In genomic region chr17:9032362-9033044, GRCm38 (mm10) we compare ENCODE assay signal across 10 mouse cellular contexts. TPM values are rescaled to one million over a fixed set of nuclear protein-coding genes. Genes with fewer than 3 reads are reported as not detected.
DNase-seq lines count a peak whose midpoint lies in the region; ATAC-seq and TF ChIP-seq lines count a peak whose summit lies in the region.
"Had no signal": no experiment of that assay in that cellular context is flagged by ENCODE, and none has a peak within 500 bp of the region (broad histone marks: within the 10 kb centered on the region; RNA-seq: fewer than 3 reads in every experiment).

No protein-coding gene starts in this region.

- H3K27me3 ChIP-seq in hindbrain, embryonic 13.5 days: no peaks in the 10 kb centered on the region
- no peaks in the 10 kb centered on the region for H3K27me3 ChIP-seq in hindbrain, embryonic 11.5 days (ENCODE audit: control insufficient read depth, insufficient read depth, low read length)
- H3K27me3 ChIP-seq in cerebellum, adult 2 months (ENCODE audit: control insufficient read depth, insufficient read depth, low read length): no peaks in the 10 kb centered on the region
- peaks cover 10% of the 10 kb centered on the region; the same call in 1 of the 2 replicates for H3K27me3 ChIP-seq in heart, postnatal 0 days (ENCODE audit: control insufficient read depth, insufficient read depth, low read length)
- H3K27me3 ChIP-seq in midbrain, embryonic 15.5 days (replicated peaks): 0 out of 2 replicates have a peak, but pooled peaks cover 3% of the 10 kb centered on the region
- H3K27me3 ChIP-seq in intestine, embryonic 15.5 days (replicated peaks): no peaks in the 10 kb centered on the region
- H3K27me3 ChIP-seq: liver, embryonic 15.5 days had no signal

- no peak overlapping the region for H3K4me2 ChIP-seq in hindbrain, embryonic 13.5 days
- H3K4me2 ChIP-seq in hindbrain, embryonic 11.5 days (replicated peaks; ENCODE audit: low read depth, low read length): no peak overlapping the region
- peak overlapping the region; percentile 48 for H3K4me2 ChIP-seq in heart, postnatal 0 days (ENCODE audit: low read depth, low read length)
- H3K4me2 ChIP-seq in midbrain, embryonic 15.5 days: peak overlapping the region; percentile 35; the same call in 1 of the 2 replicates
- H3K4me2 ChIP-seq in intestine, embryonic 15.5 days (replicated peaks): no peak overlapping the region

- TF ChIP-seq CTCF in cerebellum, adult 2 months (IDR thresholded peaks at IDR 0.05; ENCODE audit: borderline replicate concordance, insufficient read depth, low read depth, low read length): no peak
- no peak for TF ChIP-seq CTCF in heart, postnatal 0 days (IDR thresholded peaks at IDR 0.05; ENCODE audit: low read depth)

- H3K9me3 ChIP-seq in hindbrain, embryonic 13.5 days: no peaks in the 10 kb centered on the region
- H3K9me3 ChIP-seq in hindbrain, embryonic 11.5 days (ENCODE audit: control insufficient read depth, low read length): no peaks in the 10 kb centered on the region
- H3K9me3 ChIP-seq in heart, postnatal 0 days (replicated peaks; ENCODE audit: control insufficient read depth, low read length): no peaks in the 10 kb centered on the region
- no peaks in the 10 kb centered on the region for H3K9me3 ChIP-seq in midbrain, embryonic 15.5 days
- no peaks in the 10 kb centered on the region for H3K9me3 ChIP-seq in intestine, embryonic 15.5 days
- H3K9me3 ChIP-seq: liver, embryonic 15.5 days had no signal

- H3K4me1 ChIP-seq in hindbrain, embryonic 13.5 days (replicated peaks): peaks cover 22% of the 10 kb centered on the region
- H3K4me1 ChIP-seq in hindbrain, embryonic 11.5 days (replicated peaks; ENCODE audit: control insufficient read depth, insufficient read depth, low read length): no peaks in the 10 kb centered on the region; the same call in 1 of the 2 replicates
- H3K4me1 ChIP-seq in cerebellum, adult 2 months (ENCODE audit: control insufficient read depth, insufficient read depth, low read length): peaks cover 10% of the 10 kb centered on the region; the same call in 1 of the 2 replicates
- H3K4me1 ChIP-seq in heart, postnatal 0 days (ENCODE audit: control insufficient read depth, insufficient read depth): 0 out of 2 replicates have a peak, but pooled peaks cover 4% of the 10 kb centered on the region
- H3K4me1 ChIP-seq in midbrain, embryonic 15.5 days: peaks cover 16% of the 10 kb centered on the region
- no peaks in the 10 kb centered on the region for H3K4me1 ChIP-seq in intestine, embryonic 15.5 days (replicated peaks)
- H3K4me1 ChIP-seq: liver, embryonic 15.5 days had no signal

- WGBS in hindbrain, embryonic 13.5 days: 64% methylated on average over 6 of the region's 6 CpGs
- 75% methylated on average over 6 of the region's 6 CpGs for WGBS in hindbrain, embryonic 11.5 days
- WGBS in cerebellum, adult 2 months: 13% methylated on average over 6 of the region's 6 CpGs
- 42% methylated on average over 6 of the region's 6 CpGs for WGBS in heart, postnatal 0 days
- WGBS in midbrain, embryonic 15.5 days: 56% methylated on average over 6 of the region's 6 CpGs
- 77% methylated on average over 6 of the region's 6 CpGs for WGBS in intestine, embryonic 15.5 days

- no peak for DNase-seq in hindbrain, embryonic 11.5 days (ENCODE audit: low spot score)
- peak; percentile 76 to 93 for DNase-seq in cerebellum, adult 2 months
- DNase-seq in heart, postnatal 0 days (ENCODE audit: low spot score): no peak
- no peak for DNase-seq in spleen, postnatal 14 days (ENCODE audit: low spot score in 2 of 2)
- no peak for DNase-seq in lung, postnatal 4 days

- H3K36me3 ChIP-seq in hindbrain, embryonic 13.5 days: no peaks in the 10 kb centered on the region
- no peaks in the 10 kb centered on the region for H3K36me3 ChIP-seq in hindbrain, embryonic 11.5 days (ENCODE audit: control insufficient read depth, insufficient read depth, low read length)
- no peaks in the 10 kb centered on the region for H3K36me3 ChIP-seq in heart, postnatal 0 days (replicated peaks; ENCODE audit: control insufficient read depth, insufficient read depth, low read length)
- no peaks in the 10 kb centered on the region for H3K36me3 ChIP-seq in midbrain, embryonic 15.5 days (replicated peaks)
- no peaks in the 10 kb centered on the region for H3K36me3 ChIP-seq in intestine, embryonic 15.5 days
- H3K36me3 ChIP-seq: liver, embryonic 15.5 days had no signal

- peak overlapping the region; percentile 41 for H3K27ac ChIP-seq in hindbrain, embryonic 13.5 days
- no peak overlapping the region for H3K27ac ChIP-seq in hindbrain, embryonic 11.5 days (ENCODE audit: low read depth, low read length)
- peak overlapping the region; percentile 77 for H3K27ac ChIP-seq in cerebellum, adult 2 months (ENCODE audit: insufficient read depth, low read length)
- no peak overlapping the region for H3K27ac ChIP-seq in heart, postnatal 0 days (ENCODE audit: low read depth)
- H3K27ac ChIP-seq in midbrain, embryonic 15.5 days: peak overlapping the region; percentile 51
- no peak overlapping the region for H3K27ac ChIP-seq in intestine, embryonic 15.5 days
- H3K27ac ChIP-seq: kidney, postnatal 0 days; liver, embryonic 15.5 days had no signal

- ATAC-seq in hindbrain, embryonic 13.5 days (ENCODE audit: low FRiP score): no peak
- ATAC-seq in hindbrain, embryonic 11.5 days (ENCODE audit: low FRiP score): no peak
- ATAC-seq in heart, postnatal 0 days (ENCODE audit: insufficient read depth, low read depth): no peak
- peak; percentile 54; the same call in 1 of the 2 replicates for ATAC-seq in midbrain, embryonic 15.5 days (replicated peaks)
- no peak for ATAC-seq in intestine, embryonic 15.5 days

- no peak for TF ChIP-seq EP300 in heart, postnatal 0 days (IDR thresholded peaks at IDR 0.05; ENCODE audit: low read depth)

- TF ChIP-seq POLR2A in cerebellum, adult 2 months (IDR thresholded peaks at IDR 0.05; ENCODE audit: borderline replicate concordance, insufficient read depth, low read length): no peak

- no peak overlapping the region for H3K9ac ChIP-seq in hindbrain, embryonic 13.5 days
- H3K9ac ChIP-seq in hindbrain, embryonic 11.5 days (ENCODE audit: low read depth, low read length): no peak overlapping the region
- no peak overlapping the region for H3K9ac ChIP-seq in heart, postnatal 0 days (replicated peaks; ENCODE audit: low read depth, low read length)
- no peak overlapping the region for H3K9ac ChIP-seq in midbrain, embryonic 15.5 days
- H3K9ac ChIP-seq in intestine, embryonic 15.5 days: no peak overlapping the region
- H3K9ac ChIP-seq: liver, embryonic 15.5 days had no signal

- no peak overlapping the region for H3K4me3 ChIP-seq in hindbrain, embryonic 13.5 days
- no peak overlapping the region for H3K4me3 ChIP-seq in hindbrain, embryonic 11.5 days (ENCODE audit: low read depth, low read length)
- H3K4me3 ChIP-seq in cerebellum, adult 2 months (replicated peaks; ENCODE audit: insufficient read depth, low read depth, low read length): peak overlapping the region; percentile 6
- H3K4me3 ChIP-seq in heart, postnatal 0 days (ENCODE audit: low read depth, low read length): no peak overlapping the region
- no peak overlapping the region for H3K4me3 ChIP-seq in midbrain, embryonic 15.5 days
- no peak overlapping the region for H3K4me3 ChIP-seq in intestine, embryonic 15.5 days (replicated peaks)
- H3K4me3 ChIP-seq: liver, embryonic 15.5 days had no signal

RNA-seq across cellular contexts. Expression of gene 1700010I14Rik, which starts 44.4 kb away (rescaled TPM):
- polyA plus RNA-seq in hindbrain, embryonic 13.5 days (2015; fragmentation: Nextera tagmentation; extraction: Ambion mirVana): 2.5 and 3.3 TPM in 2 replicates
- 2.5 and 2.7 TPM in 2 replicates for polyA plus RNA-seq in hindbrain, embryonic 11.5 days (2014; fragmentation: Nextera tagmentation; extraction: Ambion mirVana)
- 0.80 and 1.00 TPM in 2 replicates for polyA plus RNA-seq in cerebellum, adult 2 months (2012; rRNA removed)
- total RNA-seq in heart, postnatal 0 days (2014; rRNA removed; ENCODE audit: low replicate concordance): not detected in 2 replicates
- polyA plus RNA-seq in heart, postnatal 0 days (2015; fragmentation: Nextera tagmentation; extraction: Ambion mirVana): 0.08 and 0.15 TPM in 2 replicates
- polyA plus RNA-seq in midbrain, embryonic 15.5 days (2015; fragmentation: Nextera tagmentation; extraction: Ambion mirVana): 2.7 and 3.1 TPM in 2 replicates
- polyA plus RNA-seq in intestine, embryonic 15.5 days (2015; fragmentation: Nextera tagmentation; extraction: Ambion mirVana): 1.3 and 1.7 TPM in 2 replicates

Comparison
In these comparisons a context has a peak if more than half of its experiments do, and no peak if none do; other contexts are left out.
1. H3K27ac ChIP-seq: peak in hindbrain, embryonic 13.5 days (single experiment), cerebellum, adult 2 months (single experiment) and midbrain, embryonic 15.5 days (single experiment); none in hindbrain, embryonic 11.5 days (single experiment), heart, postnatal 0 days (single experiment) and intestine, embryonic 15.5 days (single experiment).
2. H3K4me2 ChIP-seq: peak in heart, postnatal 0 days (single experiment) and midbrain, embryonic 15.5 days (single experiment); none in hindbrain, embryonic 13.5 days (single experiment), hindbrain, embryonic 11.5 days (single experiment) and intestine, embryonic 15.5 days (single experiment).
3. DNase-seq: peak in cerebellum, adult 2 months (2 of 2); none in hindbrain, embryonic 11.5 days (single experiment), heart, postnatal 0 days (single experiment), spleen, postnatal 14 days (0 of 2) and lung, postnatal 4 days (0 of 2).